Comparison of ENCODE assay signal across 16 mouse cellular contexts in the genomic region with DNA sequence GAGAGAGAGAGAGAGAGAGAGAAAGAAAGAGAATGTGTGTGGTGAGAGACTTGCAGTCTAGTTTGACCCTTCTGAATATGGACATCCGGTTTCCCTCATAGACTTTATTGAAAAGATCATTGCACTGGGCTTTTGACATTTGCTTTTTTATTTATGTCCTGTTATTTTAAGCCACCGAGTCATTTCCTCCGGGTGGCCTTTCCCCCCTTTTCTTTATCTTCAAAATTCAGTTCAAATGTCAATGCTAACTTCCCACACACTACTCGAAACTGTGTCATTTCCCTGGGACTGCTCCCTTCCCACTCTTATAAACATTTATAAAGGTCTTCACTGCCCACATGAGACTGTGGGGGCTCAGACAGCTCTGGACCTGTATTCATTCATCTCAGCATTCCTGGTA.
DNase-seq lines count a peak whose midpoint lies in the region; ATAC-seq and TF ChIP-seq lines count a peak whose summit lies in the region.
"Had no signal": no experiment of that assay in that cellular context is flagged by ENCODE, and none has a peak within 500 bp of the region (broad histone marks: within the 10 kb centered on the region; RNA-seq: fewer than 3 reads in every experiment).

No protein-coding gene starts in this region.

- ATAC-seq in heart, embryonic 14.5 days (ENCODE audit: insufficient number of reproducible peaks, insufficient read depth, low FRiP score, low read depth) = no peak
- no peak for ATAC-seq in lung, embryonic 14.5 days (ENCODE audit: insufficient read depth)
- ATAC-seq: inflammation-experienced regulatory T-cells, adult 6 months; liver, embryonic 12.5 days had no signal

- no peaks in the 10 kb centered on the region for H3K36me3 ChIP-seq in heart, embryonic 14.5 days (ENCODE audit: control insufficient read depth, insufficient read depth, low read length)
- H3K36me3 ChIP-seq in lung, embryonic 14.5 days (ENCODE audit: insufficient read depth) = no peaks in the 10 kb centered on the region
- H3K36me3 ChIP-seq: embryonic facial prominence, embryonic 15.5 days; hindbrain, embryonic 12.5 days; liver, embryonic 12.5 days had no signal

- peak; percentile 56 for DNase-seq in adrenal gland, adult 2 months
- no peak for DNase-seq in adrenal gland, postnatal 25 days
- DNase-seq in heart, postnatal 14 days = no peak
- peak; percentile 51 for DNase-seq in lung, embryonic 14.5 days
- no peak for DNase-seq in lung, adult 18-20 months
- DNase-seq in kidney, postnatal 14 days = peak; percentile 32
- no peak for DNase-seq in embryo, embryonic 9.5 days (ENCODE audit: extremely low spot score)
- DNase-seq: cerebellum, postnatal 10 days; gastrocnemius, postnatal 25 days; spleen, adult 18-20 months; thymus, adult 18-20 months had no signal

- intact Hi-C loops in heart, postnatal 14 days (cut with DNase I) = loop anchor here (5.0 kb wide), 1 partner anchor 166 kb away; no protein-coding TSS in a partner anchor

- TF ChIP-seq CTCF in lung, embryonic 14.5 days (IDR thresholded peaks at IDR 0.05; ENCODE audit: low read depth) = no peak

- no peak overlapping the region for H3K4me3 ChIP-seq in heart, embryonic 14.5 days (ENCODE audit: control insufficient read depth in 1 of 2, insufficient read depth in 1 of 2, low read depth in 1 of 2, low read length in 2 of 2)
- no peak overlapping the region for H3K4me3 ChIP-seq in lung, embryonic 14.5 days (ENCODE audit: low read depth, low read length)
- H3K4me3 ChIP-seq: embryonic facial prominence, embryonic 15.5 days; hindbrain, embryonic 12.5 days; liver, embryonic 12.5 days had no signal

- H3K27ac ChIP-seq in heart, embryonic 14.5 days (replicated peaks in 1 of 2; ENCODE audit: control insufficient read depth in 1 of 2, insufficient read depth in 1 of 2, low read depth in 2 of 2, low read length in 2 of 2) = peak overlapping the region; percentile 57 to 59; a peak in 3 of 4 replicates
- no peak overlapping the region for H3K27ac ChIP-seq in lung, embryonic 14.5 days (ENCODE audit: low read depth)
- H3K27ac ChIP-seq: embryonic facial prominence, embryonic 15.5 days; hindbrain, embryonic 12.5 days; liver, embryonic 12.5 days had no signal

- H3K4me2 ChIP-seq in heart, embryonic 14.5 days (ENCODE audit: low read length) = no peak overlapping the region
- no peak overlapping the region for H3K4me2 ChIP-seq in lung, embryonic 14.5 days
- H3K4me2 ChIP-seq: embryonic facial prominence, embryonic 15.5 days; hindbrain, embryonic 12.5 days; liver, embryonic 12.5 days had no signal

- H3K27me3 ChIP-seq in heart, embryonic 14.5 days (ENCODE audit: control insufficient read depth, insufficient read depth, low read length) = no peaks in the 10 kb centered on the region
- H3K27me3 ChIP-seq in lung, embryonic 14.5 days (ENCODE audit: insufficient read depth, low read length) = no peaks in the 10 kb centered on the region
- H3K27me3 ChIP-seq: embryonic facial prominence, embryonic 15.5 days; hindbrain, embryonic 12.5 days; liver, embryonic 12.5 days had no signal

- no peak overlapping the region for H3K9ac ChIP-seq in heart, embryonic 14.5 days (ENCODE audit: low read length)
- no peak overlapping the region for H3K9ac ChIP-seq in lung, embryonic 14.5 days
- H3K9ac ChIP-seq: embryonic facial prominence, embryonic 15.5 days; hindbrain, embryonic 12.5 days; liver, embryonic 12.5 days had no signal

- no peaks in the 10 kb centered on the region for H3K4me1 ChIP-seq in heart, embryonic 14.5 days (ENCODE audit: control insufficient read depth in 2 of 2, insufficient read depth in 2 of 2, low read length in 2 of 2)
- H3K4me1 ChIP-seq in lung, embryonic 14.5 days (ENCODE audit: insufficient read depth) = no peaks in the 10 kb centered on the region
- H3K4me1 ChIP-seq: embryonic facial prominence, embryonic 15.5 days; liver, embryonic 12.5 days had no signal

- 51% methylated on average over 4 of the region's 4 CpGs for WGBS in heart, embryonic 14.5 days
- 32% methylated on average over 4 of the region's 4 CpGs for WGBS in lung, embryonic 14.5 days

- no peaks in the 10 kb centered on the region for H3K9me3 ChIP-seq in heart, embryonic 14.5 days (ENCODE audit: control insufficient read depth, low read length)
- no peaks in the 10 kb centered on the region for H3K9me3 ChIP-seq in lung, embryonic 14.5 days (ENCODE audit: low read depth, low read length)
- H3K9me3 ChIP-seq: embryonic facial prominence, embryonic 15.5 days; hindbrain, embryonic 12.5 days; liver, embryonic 12.5 days had no signal

Comparison
In these comparisons a context has a peak if more than half of its experiments do, and no peak if none do; other contexts are left out.
1. DNase-seq: peak in adrenal gland, adult 2 months (single experiment), lung, embryonic 14.5 days (single experiment) and kidney, postnatal 14 days (single experiment); none in adrenal gland, postnatal 25 days (single experiment), heart, postnatal 14 days (0 of 2), lung, adult 18-20 months (0 of 2) and embryo, embryonic 9.5 days (single experiment).